Mouse (Mus musculus) megakaryocyte-erythroid progenitor cell, adult 5-6 weeks (primary cell): Measurements from ENCODE around the gene Ndufv3. TPM values are rescaled to one million over a fixed set of nuclear protein-coding genes. Genes with fewer than 3 reads are reported as not detected.
"Not testable (repeated sequence)": the region's sequence is repeated elsewhere in the genome, so short reads cannot be mapped to it uniquely, and the experiment has no call there.

Experiments
- ATAC-seq: replicated peaks from 2 replicates; pipeline ENCODE4 v1.8.0; 2016; ENCODE audit warnings: mild to moderate bottlenecking, inconsistent platforms; ENCODE audit not compliant: severe bottlenecking, poor library complexity, low FRiP score, low TSS enrichment
- total RNA-seq, 2 experiments: library from RNA; stranded (forward) in 1 of 2; stranded (reverse) in 1 of 2; fragments of 200-1000, 215-1000 nt in 1 of 2; fragments of >200 nt in 1 of 2; fragmentation: Nextera tagmentation in 1 of 2; gene quantifications; 2 replicates each; pipeline ENCODE4 v1.2.3; 2014 to 2017

Gene Ndufv3
- total RNA-seq, 2 experiments from 2014 or later, result 209 to 217 TPM

- ATAC-seq, result no peak
These were observed 28.1 kb downstream of the Ndufv3 start for GRCm38 (mm10) chr17:31547974-31548373.

GRCm38 (mm10) chr17:31549389-31549788 is 29.5 kb downstream of the Ndufv3 start:
- no peak for ATAC-seq

- not testable (repeated sequence) for ATAC-seq
These were observed 32.7 kb downstream of the Ndufv3 start for GRCm38 (mm10) chr17:31552601-31553000.

GRCm38 (mm10) chr17:31556253-31556652 is 36.3 kb downstream of the Ndufv3 start:
- no peak for ATAC-seq

- no peak for ATAC-seq
These were observed 37.4 kb downstream of the Ndufv3 start for GRCm38 (mm10) chr17:31557124-31557880.

- ATAC-seq, result no peak
These were observed 38.1 kb downstream of the Ndufv3 start for GRCm38 (mm10) chr17:31557947-31558542.

GRCm38 (mm10) chr17:31559021-31559789 is 39.3 kb downstream of the Ndufv3 start:
- ATAC-seq, result no peak

GRCm38 (mm10) chr17:31563632-31564014 is 43.7 kb downstream of the Ndufv3 start:
- no peak for ATAC-seq

GRCm38 (mm10) chr17:31564015-31564857 is 44.3 kb downstream of the Ndufv3 start, which contains the start of gene Pknox1:
Gene Pknox1, plus strand, starts transcription at chr17:31564734.
- ATAC-seq, result peak; percentile 93

- no peak for ATAC-seq
These were observed 44.9 kb downstream of the Ndufv3 start for GRCm38 (mm10) chr17:31564858-31565140.

- ATAC-seq, result no peak
These were observed 45.5 kb downstream of the Ndufv3 start for GRCm38 (mm10) chr17:31565141-31566056.

GRCm38 (mm10) chr17:31566276-31566675 is 46.4 kb downstream of the Ndufv3 start:
- no peak for ATAC-seq

GRCm38 (mm10) chr17:31569756-31570155 is 49.8 kb downstream of the Ndufv3 start:
- ATAC-seq, result no peak

- ATAC-seq, result 0 out of 2 replicates have a peak, but pooled peaks have one; percentile 49
These were observed 50.5 kb downstream of the Ndufv3 start for GRCm38 (mm10) chr17:31570321-31570925.

- ATAC-seq, result no peak
These were observed 51.8 kb downstream of the Ndufv3 start for GRCm38 (mm10) chr17:31571689-31572088.

GRCm38 (mm10) chr17:31574662-31575061 is 54.7 kb downstream of the Ndufv3 start:
- no peak for ATAC-seq

- ATAC-seq, result no peak
These were observed 56.7 kb downstream of the Ndufv3 start for GRCm38 (mm10) chr17:31576394-31577175.
